Mouse (Mus musculus): Measurements from ENCODE around the gene Fbrsl1. TPM values are rescaled to one million over a fixed set of nuclear protein-coding genes. Genes with fewer than 3 reads are reported as not detected.

The Fbrsl1 gene
- polyA plus RNA-seq, 1 experiment, result 13.3 TPM

GRCm38 (mm10) chr5:110416825-110417401 is 31.4 kb downstream of the Fbrsl1 start:
- Histone ChIP-seq H3K4me1 (ENCODE audit: control insufficient read depth, insufficient read depth, low read length) (peaks cover 9% of the 10 kb centered on the region; the same call in 1 of the 2 replicates), H3K27ac (ENCODE audit: insufficient read depth, low read length) (no peak overlapping the region), H3K4me3 (ENCODE audit: insufficient read depth, low read length) (no peak overlapping the region)
- TF ChIP-seq POLR2A (IDR thresholded peaks at IDR 0.05; ENCODE audit: low read depth, low read length) (no peak), CTCF (IDR thresholded peaks at IDR 0.05; ENCODE audit: borderline replicate concordance, insufficient read depth, low read length) (no peak)

GRCm38 (mm10) chr5:110415806-110416700 is 32.2 kb downstream of the Fbrsl1 start:
- TF ChIP-seq CTCF (IDR thresholded peaks at IDR 0.05; ENCODE audit: borderline replicate concordance, insufficient read depth, low read length) (no peak), POLR2A (IDR thresholded peaks at IDR 0.05; ENCODE audit: low read depth, low read length) (no peak)
- Histone ChIP-seq H3K27ac (ENCODE audit: insufficient read depth, low read length) (no peak overlapping the region), H3K4me3 (ENCODE audit: insufficient read depth, low read length) (no peak overlapping the region), H3K4me1 (ENCODE audit: control insufficient read depth, insufficient read depth, low read length) (peaks cover 9% of the 10 kb centered on the region; the same call in 1 of the 2 replicates)

GRCm38 (mm10) chr5:110415022-110415421 is 33.3 kb downstream of the Fbrsl1 start:
- H3K4me1 ChIP-seq (ENCODE audit: control insufficient read depth, insufficient read depth, low read length), result peaks cover 9% of the 10 kb centered on the region; the same call in 1 of the 2 replicates
- no peak for TF ChIP-seq POLR2A (IDR thresholded peaks at IDR 0.05; ENCODE audit: low read depth, low read length)
- no peak for TF ChIP-seq CTCF (IDR thresholded peaks at IDR 0.05; ENCODE audit: borderline replicate concordance, insufficient read depth, low read length)

GRCm38 (mm10) chr5:110413018-110413417 is 35.3 kb downstream of the Fbrsl1 start:
- no peak overlapping the region for H3K4me3 ChIP-seq (ENCODE audit: insufficient read depth, low read length)
- no peak overlapping the region for H3K27ac ChIP-seq (ENCODE audit: insufficient read depth, low read length)
- peaks cover 9% of the 10 kb centered on the region; the same call in 1 of the 2 replicates for H3K4me1 ChIP-seq (ENCODE audit: control insufficient read depth, insufficient read depth, low read length)
- TF ChIP-seq CTCF (IDR thresholded peaks at IDR 0.05; ENCODE audit: borderline replicate concordance, insufficient read depth, low read length) (no peak), POLR2A (IDR thresholded peaks at IDR 0.05; ENCODE audit: low read depth, low read length) (no peak)

More at GRCm38 (mm10) chr5:110415022-110415421, 33.3 kb downstream of the Fbrsl1 start:
- Histone ChIP-seq H3K27ac (ENCODE audit: insufficient read depth, low read length) (no peak overlapping the region), H3K4me3 (ENCODE audit: insufficient read depth, low read length) (no peak overlapping the region)

GRCm38 (mm10) chr5:110410386-110410785 is 37.9 kb downstream of the Fbrsl1 start:
- Histone ChIP-seq H3K27ac (ENCODE audit: insufficient read depth, low read length) (no peak overlapping the region), H3K4me3 (ENCODE audit: insufficient read depth, low read length) (no peak overlapping the region), H3K4me1 (ENCODE audit: control insufficient read depth, insufficient read depth, low read length) (peaks cover 7% of the 10 kb centered on the region; the same call in 1 of the 2 replicates)
- no peak for TF ChIP-seq POLR2A (IDR thresholded peaks at IDR 0.05; ENCODE audit: low read depth, low read length)
- TF ChIP-seq CTCF (IDR thresholded peaks at IDR 0.05; ENCODE audit: borderline replicate concordance, insufficient read depth, low read length), result no peak

- TF ChIP-seq CTCF (IDR thresholded peaks at IDR 0.05; ENCODE audit: borderline replicate concordance, insufficient read depth, low read length) (no peak), POLR2A (IDR thresholded peaks at IDR 0.05; ENCODE audit: low read depth, low read length) (no peak)
- peaks cover 7% of the 10 kb centered on the region; the same call in 1 of the 2 replicates for H3K4me1 ChIP-seq (ENCODE audit: control insufficient read depth, insufficient read depth, low read length)
- no peak overlapping the region for H3K27ac ChIP-seq (ENCODE audit: insufficient read depth, low read length)
- H3K4me3 ChIP-seq (ENCODE audit: insufficient read depth, low read length), result no peak overlapping the region
Observed at GRCm38 (mm10) chr5:110408967-110409366, 39.3 kb downstream of the Fbrsl1 start.

GRCm38 (mm10) chr5:110406065-110406714 is 42.1 kb downstream of the Fbrsl1 start:
- TF ChIP-seq POLR2A (IDR thresholded peaks at IDR 0.05; ENCODE audit: low read depth, low read length) (no peak), CTCF (IDR thresholded peaks at IDR 0.05; ENCODE audit: borderline replicate concordance, insufficient read depth, low read length) (no peak)
- H3K4me1 ChIP-seq (ENCODE audit: control insufficient read depth, insufficient read depth, low read length), result no peaks in the 10 kb centered on the region
- no peak overlapping the region for H3K27ac ChIP-seq (ENCODE audit: insufficient read depth, low read length)
- H3K4me3 ChIP-seq (ENCODE audit: insufficient read depth, low read length), result no peak overlapping the region

GRCm38 (mm10) chr5:110403931-110404330 is 44.4 kb downstream of the Fbrsl1 start:
- no peak overlapping the region for H3K27ac ChIP-seq (ENCODE audit: insufficient read depth, low read length)
- TF ChIP-seq POLR2A (IDR thresholded peaks at IDR 0.05; ENCODE audit: low read depth, low read length) (no peak), CTCF (IDR thresholded peaks at IDR 0.05; ENCODE audit: borderline replicate concordance, insufficient read depth, low read length) (no peak)
- H3K4me1 ChIP-seq (ENCODE audit: control insufficient read depth, insufficient read depth, low read length), result no peaks in the 10 kb centered on the region
- H3K4me3 ChIP-seq (ENCODE audit: insufficient read depth, low read length), result no peak overlapping the region

GRCm38 (mm10) chr5:110402557-110402956 is 45.7 kb downstream of the Fbrsl1 start:
- no peaks in the 10 kb centered on the region for H3K4me1 ChIP-seq (ENCODE audit: control insufficient read depth, insufficient read depth, low read length)
- no peak overlapping the region for H3K4me3 ChIP-seq (ENCODE audit: insufficient read depth, low read length)
- no peak for TF ChIP-seq CTCF (IDR thresholded peaks at IDR 0.05; ENCODE audit: borderline replicate concordance, insufficient read depth, low read length)
- TF ChIP-seq POLR2A (IDR thresholded peaks at IDR 0.05; ENCODE audit: low read depth, low read length), result no peak
- H3K27ac ChIP-seq (ENCODE audit: insufficient read depth, low read length), result no peak overlapping the region

All from embryonic fibroblast, embryonic 13.5 days (primary cell).